Mouse (Mus musculus): ENCODE results near the gene Capn12. TPM values are rescaled to one million over a fixed set of nuclear protein-coding genes. Genes with fewer than 3 reads are reported as not detected.

Capn12 gene
- polyA plus RNA-seq, 1 experiment from 2014 or later, result 0.23 TPM

- WGBS, result 87% methylated on average over 13 of the region's 13 CpGs
- Histone ChIP-seq H3K4me2 (ENCODE audit: low read length) (no peak overlapping the region), H3K9ac (ENCODE audit: low read length) (no peak overlapping the region), H3K36me3 (ENCODE audit: control insufficient read depth, insufficient read depth, low read length) (peaks cover 100% of the 10 kb centered on the region), H3K27me3 (replicated peaks; ENCODE audit: control insufficient read depth, insufficient read depth, low read length) (no peaks in the 10 kb centered on the region), H3K9me3 (ENCODE audit: control insufficient read depth, low read length) (no peaks in the 10 kb centered on the region), H3K4me3 (ENCODE audit: low read depth, low read length) (no peak overlapping the region), H3K4me1 (replicated peaks; ENCODE audit: control insufficient read depth, insufficient read depth, low read length) (no peaks in the 10 kb centered on the region), H3K27ac (ENCODE audit: low read depth) (peak overlapping the region; percentile 33; the same call in 1 of the 2 replicates)
- ATAC-seq (replicated peaks; ENCODE audit: low FRiP score, low TSS enrichment, low read depth), result peak; percentile 44; the same call in 1 of the 2 replicates
- DNase-seq (ENCODE audit: low spot score), result no peak
Measured at GRCm38 (mm10) chr7:28901311-28902125, 20.3 kb downstream of the Capn12 start.

- ATAC-seq (replicated peaks; ENCODE audit: low FRiP score, low TSS enrichment, low read depth), result no peak
- 94% methylated on average over 6 of the region's 6 CpGs for WGBS
Measured at GRCm38 (mm10) chr7:28902180-28902579, 21.0 kb downstream of the Capn12 start.

GRCm38 (mm10) chr7:28902809-28903208 is 21.6 kb downstream of the Capn12 start:
- Histone ChIP-seq H3K4me2 (ENCODE audit: low read length) (no peak overlapping the region), H3K36me3 (ENCODE audit: control insufficient read depth, insufficient read depth, low read length) (peaks cover 100% of the 10 kb centered on the region), H3K9ac (ENCODE audit: low read length) (no peak overlapping the region), H3K27me3 (replicated peaks; ENCODE audit: control insufficient read depth, insufficient read depth, low read length) (no peaks in the 10 kb centered on the region), H3K27ac (ENCODE audit: low read depth) (no peak overlapping the region), H3K9me3 (ENCODE audit: control insufficient read depth, low read length) (no peaks in the 10 kb centered on the region), H3K4me1 (replicated peaks; ENCODE audit: control insufficient read depth, insufficient read depth, low read length) (no peaks in the 10 kb centered on the region), H3K4me3 (ENCODE audit: low read depth, low read length) (no peak overlapping the region)
- DNase-seq (ENCODE audit: low spot score) (no peak), ATAC-seq (replicated peaks; ENCODE audit: low FRiP score, low TSS enrichment, low read depth) (no peak)
- 94% methylated on average over 3 of the region's 3 CpGs for WGBS

More at GRCm38 (mm10) chr7:28902180-28902579, 21.0 kb downstream of the Capn12 start:
- Histone ChIP-seq H3K9ac (ENCODE audit: low read length) (no peak overlapping the region), H3K27me3 (replicated peaks; ENCODE audit: control insufficient read depth, insufficient read depth, low read length) (no peaks in the 10 kb centered on the region), H3K4me3 (ENCODE audit: low read depth, low read length) (no peak overlapping the region), H3K4me2 (ENCODE audit: low read length) (no peak overlapping the region), H3K9me3 (ENCODE audit: control insufficient read depth, low read length) (no peaks in the 10 kb centered on the region), H3K27ac (ENCODE audit: low read depth) (no peak overlapping the region), H3K4me1 (replicated peaks; ENCODE audit: control insufficient read depth, insufficient read depth, low read length) (no peaks in the 10 kb centered on the region), H3K36me3 (ENCODE audit: control insufficient read depth, insufficient read depth, low read length) (peaks cover 100% of the 10 kb centered on the region)
- DNase-seq (ENCODE audit: low spot score), result no peak

GRCm38 (mm10) chr7:28903778-28904177 is 22.6 kb downstream of the Capn12 start:
- DNase-seq (ENCODE audit: low spot score) (no peak), ATAC-seq (replicated peaks; ENCODE audit: low FRiP score, low TSS enrichment, low read depth) (no peak)
- no peaks in the 10 kb centered on the region for H3K27me3 ChIP-seq (replicated peaks; ENCODE audit: control insufficient read depth, insufficient read depth, low read length)
- H3K4me3 ChIP-seq (ENCODE audit: low read depth, low read length), result no peak overlapping the region
- H3K4me2 ChIP-seq (ENCODE audit: low read length), result no peak overlapping the region
- H3K9ac ChIP-seq (ENCODE audit: low read length), result no peak overlapping the region
- H3K27ac ChIP-seq (ENCODE audit: low read depth), result no peak overlapping the region
- H3K36me3 ChIP-seq (ENCODE audit: control insufficient read depth, insufficient read depth, low read length), result peaks cover 100% of the 10 kb centered on the region
- H3K4me1 ChIP-seq (replicated peaks; ENCODE audit: control insufficient read depth, insufficient read depth, low read length), result no peaks in the 10 kb centered on the region
- 93% methylated on average over 10 of the region's 10 CpGs for WGBS
- no peaks in the 10 kb centered on the region for H3K9me3 ChIP-seq (ENCODE audit: control insufficient read depth, low read length)

- Histone ChIP-seq H3K27ac (ENCODE audit: low read depth) (no peak overlapping the region), H3K9ac (ENCODE audit: low read length) (no peak overlapping the region), H3K27me3 (replicated peaks; ENCODE audit: control insufficient read depth, insufficient read depth, low read length) (no peaks in the 10 kb centered on the region), H3K36me3 (ENCODE audit: control insufficient read depth, insufficient read depth, low read length) (peaks cover 98% of the 10 kb centered on the region), H3K4me1 (replicated peaks; ENCODE audit: control insufficient read depth, insufficient read depth, low read length) (no peaks in the 10 kb centered on the region), H3K9me3 (ENCODE audit: control insufficient read depth, low read length) (no peaks in the 10 kb centered on the region), H3K4me2 (ENCODE audit: low read length) (no peak overlapping the region), H3K4me3 (ENCODE audit: low read depth, low read length) (no peak overlapping the region)
- ATAC-seq (replicated peaks; ENCODE audit: low FRiP score, low TSS enrichment, low read depth) (no peak), DNase-seq (ENCODE audit: low spot score) (no peak)
- WGBS, result 93% methylated on average over 5 of the region's 5 CpGs
Measured at GRCm38 (mm10) chr7:28907195-28907594, 26.0 kb downstream of the Capn12 start.

GRCm38 (mm10) chr7:28911632-28912031 is 30.4 kb downstream of the Capn12 start:
- DNase-seq (ENCODE audit: low spot score) (no peak), ATAC-seq (replicated peaks; ENCODE audit: low FRiP score, low TSS enrichment, low read depth) (no peak)
- no peak overlapping the region for H3K4me2 ChIP-seq (ENCODE audit: low read length)
- H3K27ac ChIP-seq (ENCODE audit: low read depth), result no peak overlapping the region
- no peak overlapping the region for H3K9ac ChIP-seq (ENCODE audit: low read length)
- no peaks in the 10 kb centered on the region for H3K4me1 ChIP-seq (replicated peaks; ENCODE audit: control insufficient read depth, insufficient read depth, low read length)
- peaks cover 98% of the 10 kb centered on the region for H3K36me3 ChIP-seq (ENCODE audit: control insufficient read depth, insufficient read depth, low read length)
- no peaks in the 10 kb centered on the region for H3K27me3 ChIP-seq (replicated peaks; ENCODE audit: control insufficient read depth, insufficient read depth, low read length)
- H3K9me3 ChIP-seq (ENCODE audit: control insufficient read depth, low read length), result no peaks in the 10 kb centered on the region
- no peak overlapping the region for H3K4me3 ChIP-seq (ENCODE audit: low read depth, low read length)
- WGBS, result 72% methylated on average over 4 of the region's 4 CpGs

- H3K36me3 ChIP-seq (ENCODE audit: control insufficient read depth, insufficient read depth, low read length), result peaks cover 96% of the 10 kb centered on the region
Measured at GRCm38 (mm10) chr7:28913171-28913570, 31.9 kb downstream of the Capn12 start.

GRCm38 (mm10) chr7:28916491-28916890 is 35.3 kb downstream of the Capn12 start:
- peaks cover 36% of the 10 kb centered on the region for H3K4me1 ChIP-seq (replicated peaks; ENCODE audit: control insufficient read depth, insufficient read depth, low read length)
- DNase-seq (ENCODE audit: low spot score), result no peak
- H3K27ac ChIP-seq (ENCODE audit: low read depth), result no peak overlapping the region
- no peak overlapping the region for H3K4me3 ChIP-seq (ENCODE audit: low read depth, low read length)
- H3K36me3 ChIP-seq (ENCODE audit: control insufficient read depth, insufficient read depth, low read length), result peaks cover 82% of the 10 kb centered on the region
- H3K27me3 ChIP-seq (replicated peaks; ENCODE audit: control insufficient read depth, insufficient read depth, low read length), result no peaks in the 10 kb centered on the region
- ATAC-seq (replicated peaks; ENCODE audit: low FRiP score, low TSS enrichment, low read depth), result no peak
- no peak overlapping the region for H3K9ac ChIP-seq (ENCODE audit: low read length)
- H3K4me2 ChIP-seq (ENCODE audit: low read length), result no peak overlapping the region
- H3K9me3 ChIP-seq (ENCODE audit: control insufficient read depth, low read length), result no peaks in the 10 kb centered on the region

More at GRCm38 (mm10) chr7:28913171-28913570, 31.9 kb downstream of the Capn12 start:
- H3K9ac ChIP-seq (ENCODE audit: low read length), result no peak overlapping the region
- WGBS, result 75% methylated on average over 11 of the region's 11 CpGs
- peaks cover 10% of the 10 kb centered on the region for H3K4me1 ChIP-seq (replicated peaks; ENCODE audit: control insufficient read depth, insufficient read depth, low read length)
- no peak for ATAC-seq (replicated peaks; ENCODE audit: low FRiP score, low TSS enrichment, low read depth)
- H3K4me3 ChIP-seq (ENCODE audit: low read depth, low read length), result no peak overlapping the region
- DNase-seq (ENCODE audit: low spot score), result no peak
- no peaks in the 10 kb centered on the region for H3K27me3 ChIP-seq (replicated peaks; ENCODE audit: control insufficient read depth, insufficient read depth, low read length)
- no peaks in the 10 kb centered on the region for H3K9me3 ChIP-seq (ENCODE audit: control insufficient read depth, low read length)
- H3K4me2 ChIP-seq (ENCODE audit: low read length), result no peak overlapping the region
- no peak overlapping the region for H3K27ac ChIP-seq (ENCODE audit: low read depth)

Data from intestine, embryonic 14.5 days (tissue).